Mouse (Mus musculus): ENCODE data around the gene Tha1. TPM values are rescaled to one million over a fixed set of nuclear protein-coding genes. Genes with fewer than 3 reads are reported as not detected.

Gene Tha1
- polyA plus RNA-seq, 1 experiment from 2014 or later: 3.2 TPM

GRCm38 (mm10) chr11:117888853-117889822 lies 15.9 kb upstream of the Tha1 start:
- H3K9me3 ChIP-seq (ENCODE audit: control insufficient read depth, low read length): no peaks in the 10 kb centered on the region
- peak overlapping the region; percentile 58 for H3K4me2 ChIP-seq (ENCODE audit: low read depth, low read length, severe bottlenecking)
- H3K9ac ChIP-seq (ENCODE audit: low read length): peak overlapping the region; percentile 44
- WGBS: 1% methylated on average over 33 of the region's 33 CpGs
- ATAC-seq (replicated peaks; ENCODE audit: low FRiP score): peak; percentile 39; the same call in 1 of the 2 replicates
- H3K27ac ChIP-seq (ENCODE audit: low read depth, low read length): peak overlapping the region; percentile 68
- H3K4me3 ChIP-seq (ENCODE audit: low read depth, low read length): peak overlapping the region; percentile 17
- peaks cover 35% of the 10 kb centered on the region for H3K4me1 ChIP-seq (replicated peaks; ENCODE audit: control insufficient read depth, insufficient read depth, low read length)
- peak; percentile 79 for DNase-seq (ENCODE audit: low spot score)
- no peaks in the 10 kb centered on the region for H3K36me3 ChIP-seq (ENCODE audit: control insufficient read depth, insufficient read depth, low read length)
- H3K27me3 ChIP-seq (ENCODE audit: control insufficient read depth, insufficient read depth, low read length): peaks cover 51% of the 10 kb centered on the region

GRCm38 (mm10) chr11:117888168-117888852 lies 15.0 kb upstream of the Tha1 start:
- Histone ChIP-seq H3K36me3 (ENCODE audit: control insufficient read depth, insufficient read depth, low read length) (no peaks in the 10 kb centered on the region), H3K9ac (ENCODE audit: low read length) (no peak overlapping the region; the same call in 1 of the 2 replicates), H3K27me3 (ENCODE audit: control insufficient read depth, insufficient read depth, low read length) (peaks cover 49% of the 10 kb centered on the region), H3K9me3 (ENCODE audit: control insufficient read depth, low read length) (no peaks in the 10 kb centered on the region), H3K27ac (ENCODE audit: low read depth, low read length) (0 out of 2 replicates have a peak overlapping the region, but pooled peaks have one; percentile 6), H3K4me2 (ENCODE audit: low read depth, low read length, severe bottlenecking) (peak overlapping the region; percentile 58), H3K4me1 (replicated peaks; ENCODE audit: control insufficient read depth, insufficient read depth, low read length) (peaks cover 35% of the 10 kb centered on the region), H3K4me3 (ENCODE audit: low read depth, low read length) (peak overlapping the region; percentile 17; the same call in 1 of the 2 replicates)
- ATAC-seq (replicated peaks; ENCODE audit: low FRiP score): no peak
- WGBS: 9% methylated on average over 20 of the region's 20 CpGs
- DNase-seq (ENCODE audit: low spot score): no peak

GRCm38 (mm10) chr11:117886000-117886399 lies 12.7 kb upstream of the Tha1 start:
- WGBS: 68% methylated on average over 5 of the region's 5 CpGs
- DNase-seq (ENCODE audit: low spot score) (no peak), ATAC-seq (replicated peaks; ENCODE audit: low FRiP score) (no peak)
- H3K9me3 ChIP-seq (ENCODE audit: control insufficient read depth, low read length): no peaks in the 10 kb centered on the region
- H3K36me3 ChIP-seq (ENCODE audit: control insufficient read depth, insufficient read depth, low read length): no peaks in the 10 kb centered on the region
- no peak overlapping the region for H3K4me3 ChIP-seq (ENCODE audit: low read depth, low read length)
- H3K27ac ChIP-seq (ENCODE audit: low read depth, low read length): no peak overlapping the region
- peaks cover 36% of the 10 kb centered on the region for H3K27me3 ChIP-seq (ENCODE audit: control insufficient read depth, insufficient read depth, low read length)
- H3K4me1 ChIP-seq (replicated peaks; ENCODE audit: control insufficient read depth, insufficient read depth, low read length): peaks cover 29% of the 10 kb centered on the region
- no peak overlapping the region for H3K4me2 ChIP-seq (ENCODE audit: low read depth, low read length, severe bottlenecking)
- no peak overlapping the region for H3K9ac ChIP-seq (ENCODE audit: low read length)

- Histone ChIP-seq H3K27me3 (ENCODE audit: control insufficient read depth, insufficient read depth, low read length) (peaks cover 14% of the 10 kb centered on the region), H3K9me3 (ENCODE audit: control insufficient read depth, low read length) (no peaks in the 10 kb centered on the region), H3K27ac (ENCODE audit: low read depth, low read length) (no peak overlapping the region)
Measured at GRCm38 (mm10) chr11:117882208-117882607, 8.9 kb upstream of the Tha1 start.

GRCm38 (mm10) chr11:117881787-117882186 lies 8.5 kb upstream of the Tha1 start:
- H3K4me3 ChIP-seq (ENCODE audit: low read depth, low read length): no peak overlapping the region
- no peak overlapping the region for H3K4me2 ChIP-seq (ENCODE audit: low read depth, low read length, severe bottlenecking)
- H3K9ac ChIP-seq (ENCODE audit: low read length): no peak overlapping the region
- no peak for DNase-seq (ENCODE audit: low spot score)
- H3K9me3 ChIP-seq (ENCODE audit: control insufficient read depth, low read length): no peaks in the 10 kb centered on the region
- no peak overlapping the region for H3K27ac ChIP-seq (ENCODE audit: low read depth, low read length)
- H3K36me3 ChIP-seq (ENCODE audit: control insufficient read depth, insufficient read depth, low read length): no peaks in the 10 kb centered on the region
- peaks cover 11% of the 10 kb centered on the region for H3K27me3 ChIP-seq (ENCODE audit: control insufficient read depth, insufficient read depth, low read length)
- H3K4me1 ChIP-seq (replicated peaks; ENCODE audit: control insufficient read depth, insufficient read depth, low read length): peaks cover 7% of the 10 kb centered on the region; the same call in 1 of the 2 replicates
- no peak for ATAC-seq (replicated peaks; ENCODE audit: low FRiP score)
- 23% methylated on average over 8 of the region's 8 CpGs for WGBS

More at GRCm38 (mm10) chr11:117882208-117882607, 8.9 kb upstream of the Tha1 start:
- Histone ChIP-seq H3K4me1 (replicated peaks; ENCODE audit: control insufficient read depth, insufficient read depth, low read length) (peaks cover 7% of the 10 kb centered on the region; the same call in 1 of the 2 replicates), H3K4me2 (ENCODE audit: low read depth, low read length, severe bottlenecking) (no peak overlapping the region), H3K4me3 (ENCODE audit: low read depth, low read length) (no peak overlapping the region), H3K36me3 (ENCODE audit: control insufficient read depth, insufficient read depth, low read length) (no peaks in the 10 kb centered on the region), H3K9ac (ENCODE audit: low read length) (no peak overlapping the region)
- no peak for ATAC-seq (replicated peaks; ENCODE audit: low FRiP score)
- DNase-seq (ENCODE audit: low spot score): no peak
- 86% methylated on average over 1 of the region's 1 CpGs for WGBS

GRCm38 (mm10) chr11:117880977-117881358 lies 7.7 kb upstream of the Tha1 start:
- Histone ChIP-seq H3K9ac (ENCODE audit: low read length) (no peak overlapping the region), H3K27ac (ENCODE audit: low read depth, low read length) (no peak overlapping the region), H3K36me3 (ENCODE audit: control insufficient read depth, insufficient read depth, low read length) (no peaks in the 10 kb centered on the region), H3K4me2 (ENCODE audit: low read depth, low read length, severe bottlenecking) (no peak overlapping the region), H3K4me1 (replicated peaks; ENCODE audit: control insufficient read depth, insufficient read depth, low read length) (peaks cover 7% of the 10 kb centered on the region; the same call in 1 of the 2 replicates), H3K27me3 (ENCODE audit: control insufficient read depth, insufficient read depth, low read length) (peaks cover 7% of the 10 kb centered on the region), H3K9me3 (ENCODE audit: control insufficient read depth, low read length) (no peaks in the 10 kb centered on the region), H3K4me3 (ENCODE audit: low read depth, low read length) (no peak overlapping the region)
- ATAC-seq (replicated peaks; ENCODE audit: low FRiP score) (no peak), DNase-seq (ENCODE audit: low spot score) (no peak)
- 86% methylated on average over 6 of the region's 6 CpGs for WGBS

GRCm38 (mm10) chr11:117880336-117880976 lies 7.2 kb upstream of the Tha1 start:
- 91% methylated on average over 9 of the region's 9 CpGs for WGBS
- Histone ChIP-seq H3K4me3 (ENCODE audit: low read depth, low read length) (no peak overlapping the region), H3K9me3 (ENCODE audit: control insufficient read depth, low read length) (no peaks in the 10 kb centered on the region), H3K36me3 (ENCODE audit: control insufficient read depth, insufficient read depth, low read length) (no peaks in the 10 kb centered on the region), H3K27ac (ENCODE audit: low read depth, low read length) (no peak overlapping the region), H3K4me2 (ENCODE audit: low read depth, low read length, severe bottlenecking) (no peak overlapping the region), H3K27me3 (ENCODE audit: control insufficient read depth, insufficient read depth, low read length) (peaks cover 4% of the 10 kb centered on the region), H3K4me1 (replicated peaks; ENCODE audit: control insufficient read depth, insufficient read depth, low read length) (peaks cover 9% of the 10 kb centered on the region; the same call in 1 of the 2 replicates), H3K9ac (ENCODE audit: low read length) (no peak overlapping the region)
- DNase-seq (ENCODE audit: low spot score): no peak
- ATAC-seq (replicated peaks; ENCODE audit: low FRiP score): no peak

GRCm38 (mm10) chr11:117879676-117880075 lies 6.4 kb upstream of the Tha1 start:
- Histone ChIP-seq H3K4me1 (replicated peaks; ENCODE audit: control insufficient read depth, insufficient read depth, low read length) (peaks cover 9% of the 10 kb centered on the region; the same call in 1 of the 2 replicates), H3K27me3 (ENCODE audit: control insufficient read depth, insufficient read depth, low read length) (peaks cover 4% of the 10 kb centered on the region), H3K9me3 (ENCODE audit: control insufficient read depth, low read length) (no peaks in the 10 kb centered on the region), H3K36me3 (ENCODE audit: control insufficient read depth, insufficient read depth, low read length) (no peaks in the 10 kb centered on the region), H3K4me3 (ENCODE audit: low read depth, low read length) (no peak overlapping the region), H3K9ac (ENCODE audit: low read length) (no peak overlapping the region), H3K27ac (ENCODE audit: low read depth, low read length) (no peak overlapping the region), H3K4me2 (ENCODE audit: low read depth, low read length, severe bottlenecking) (no peak overlapping the region)
- no peak for DNase-seq (ENCODE audit: low spot score)
- 68% methylated on average over 6 of the region's 6 CpGs for WGBS
- ATAC-seq (replicated peaks; ENCODE audit: low FRiP score): no peak

Data from forebrain, embryonic 11.5 days (tissue).